Mouse (Mus musculus): ENCODE results near the gene Sppl2b.
"Not testable (repeated sequence)": the region's sequence is repeated elsewhere in the genome, so short reads cannot be mapped to it uniquely, and the experiment has no call there.

- not testable (repeated sequence) for TF ChIP-seq CTCF (IDR thresholded peaks at IDR 0.05; ENCODE audit: low read depth); EP300 (optimal IDR thresholded peaks at IDR 0.05)
These were observed 26.5 kb upstream of the Sppl2b start for GRCm38 (mm10) chr10:80828587-80828986.

All from stomach, postnatal 0 days (tissue).